Mouse (Mus musculus): ENCODE results near the gene Mybpc1.

GRCm38 (mm10) chr10:88511355-88511754, 93.6 kb downstream of the Mybpc1 start:
- TF ChIP-seq POLR2A (IDR thresholded peaks at IDR 0.05; ENCODE audit: low read depth, low read length) (no peak), CTCF (IDR thresholded peaks at IDR 0.05; ENCODE audit: extremely low read depth, insufficient read length, insufficient replicate concordance, low read depth, low read length) (no peak)

Measured in small intestine, adult 2 months (tissue).